Mouse (Mus musculus): ENCODE results near the gene Ccdc85b.

- no peak for TF ChIP-seq SIN3A (IDR thresholded peaks at IDR 0.05; ENCODE audit: low read length)
- TF ChIP-seq ETS1 (IDR thresholded peaks at IDR 0.05; ENCODE audit: low read depth, low read length) = no peak
- no peak for TF ChIP-seq ELF1 (IDR thresholded peaks at IDR 0.05; ENCODE audit: low read depth, low read length)
These were observed 14.2 kb upstream of the Ccdc85b start for GRCm38 (mm10) chr19:5471846-5472245.

All from MEL (cell line).